Mouse (Mus musculus): ENCODE results near the gene Wdr35.
"Not testable (repeated sequence)": the region's sequence is repeated elsewhere in the genome, so short reads cannot be mapped to it uniquely, and the experiment has no call there.

Wdr35 gene

GRCm38 (mm10) chr12:9007146-9007545 is 33.5 kb downstream of the Wdr35 start:
- DNase-seq (ENCODE audit: low read depth, low spot score): no peak

GRCm38 (mm10) chr12:9007811-9008210 is 34.1 kb downstream of the Wdr35 start:
- no peak for DNase-seq (ENCODE audit: low read depth, low spot score)

- no peak for DNase-seq (ENCODE audit: low read depth, low spot score)
These were observed 36.6 kb downstream of the Wdr35 start for GRCm38 (mm10) chr12:9010311-9010710.

GRCm38 (mm10) chr12:9016376-9016775 is 42.7 kb downstream of the Wdr35 start:
- DNase-seq (ENCODE audit: low read depth, low spot score): no peak

- no peak for DNase-seq (ENCODE audit: low read depth, low spot score)
These were observed 46.7 kb downstream of the Wdr35 start for GRCm38 (mm10) chr12:9020431-9020830.

- no peak for DNase-seq (ENCODE audit: low read depth, low spot score)
These were observed 47.3 kb downstream of the Wdr35 start for GRCm38 (mm10) chr12:9020986-9021385.

GRCm38 (mm10) chr12:9023031-9023430 is 49.3 kb downstream of the Wdr35 start:
- no peak for DNase-seq (ENCODE audit: low read depth, low spot score)

GRCm38 (mm10) chr12:9024071-9024470 is 50.4 kb downstream of the Wdr35 start:
- DNase-seq (ENCODE audit: low read depth, low spot score): no peak

GRCm38 (mm10) chr12:9024736-9025135 is 51.0 kb downstream of the Wdr35 start:
- no peak for DNase-seq (ENCODE audit: low read depth, low spot score)

GRCm38 (mm10) chr12:9026843-9027242 is 53.2 kb downstream of the Wdr35 start:
- no peak for DNase-seq (ENCODE audit: low read depth, low spot score)

GRCm38 (mm10) chr12:9028816-9029215 is 55.1 kb downstream of the Wdr35 start:
- DNase-seq (ENCODE audit: low read depth, low spot score): not testable (repeated sequence)

GRCm38 (mm10) chr12:9029506-9029887 is 55.8 kb downstream of the Wdr35 start:
- no peak for DNase-seq (ENCODE audit: low read depth, low spot score)

GRCm38 (mm10) chr12:9029888-9030723 is 56.4 kb downstream of the Wdr35 start, which contains the start of gene Ttc32:
Gene Ttc32, plus strand, starts transcription at chr12:9029997.
- DNase-seq (ENCODE audit: low read depth, low spot score): peak; percentile 96

- DNase-seq (ENCODE audit: low read depth, low spot score): no peak
These were observed 57.5 kb downstream of the Wdr35 start for GRCm38 (mm10) chr12:9031166-9031565.

- DNase-seq (ENCODE audit: low read depth, low spot score): no peak
These were observed 59.4 kb downstream of the Wdr35 start for GRCm38 (mm10) chr12:9033140-9033539.

GRCm38 (mm10) chr12:9036409-9036808 is 62.7 kb downstream of the Wdr35 start:
- no peak for DNase-seq (ENCODE audit: low read depth, low spot score)

GRCm38 (mm10) chr12:9040177-9040576 is 66.5 kb downstream of the Wdr35 start:
- DNase-seq (ENCODE audit: low read depth, low spot score): no peak

GRCm38 (mm10) chr12:9040686-9041085 is 67.0 kb downstream of the Wdr35 start:
- no peak for DNase-seq (ENCODE audit: low read depth, low spot score)

GRCm38 (mm10) chr12:9042316-9042715 is 68.6 kb downstream of the Wdr35 start:
- no peak for DNase-seq (ENCODE audit: low read depth, low spot score)

- no peak for DNase-seq (ENCODE audit: low read depth, low spot score)
These were observed 69.1 kb downstream of the Wdr35 start for GRCm38 (mm10) chr12:9042759-9043158.

GRCm38 (mm10) chr12:9044666-9045065 is 71.0 kb downstream of the Wdr35 start:
- no peak for DNase-seq (ENCODE audit: low read depth, low spot score)

- no peak for DNase-seq (ENCODE audit: low read depth, low spot score)
These were observed 73.0 kb downstream of the Wdr35 start for GRCm38 (mm10) chr12:9046674-9047073.

- DNase-seq (ENCODE audit: low read depth, low spot score): no peak
These were observed 74.4 kb downstream of the Wdr35 start for GRCm38 (mm10) chr12:9048090-9048489.

- DNase-seq (ENCODE audit: low read depth, low spot score): no peak
These were observed 77.1 kb downstream of the Wdr35 start for GRCm38 (mm10) chr12:9050824-9051223.

Data from ES-CJ7 (cell line).